Mouse (Mus musculus) ES-Bruce4 (cell line): ENCODE data around the gene Cbx8. TPM values are rescaled to one million over a fixed set of nuclear protein-coding genes. Genes with fewer than 3 reads are reported as not detected.

Experiments
- H3K27ac ChIP-seq: 2 replicates; pipeline ENCODE4 v1.5.1; 2012; ENCODE audit warnings: low read length, inconsistent platforms; ENCODE audit not compliant: insufficient read depth
- H3K27me3 ChIP-seq: 2 replicates; pipeline ENCODE4 v1.6.1; 2012; ENCODE audit warnings: mild to moderate bottlenecking, low read length, inconsistent platforms; ENCODE audit not compliant: control insufficient read depth, poor library complexity, insufficient read depth, severe bottlenecking
- H3K36me3 ChIP-seq: 2 replicates; pipeline ENCODE4 v1.6.1; 2012; ENCODE audit warnings: inconsistent platforms, mild to moderate bottlenecking, low read length, moderate library complexity; ENCODE audit not compliant: control insufficient read depth, poor library complexity, insufficient read depth, severe bottlenecking
- H3K4me1 ChIP-seq: one replicate; pipeline ENCODE4 v1.8.1; 2011; ENCODE audit warnings: low read length; ENCODE audit not compliant: control insufficient read depth, insufficient read depth
- H3K4me3 ChIP-seq: 2 replicates; pipeline ENCODE4 v1.5.1; 2011; ENCODE audit warnings: low read depth, mild to moderate bottlenecking, low read length
- H3K9ac ChIP-seq: 2 replicates; pipeline ENCODE4 v1.6.1; 2012; ENCODE audit warnings: low read depth, mild to moderate bottlenecking, inconsistent platforms; ENCODE audit not compliant: poor library complexity, severe bottlenecking
- H3K9me3 ChIP-seq: replicated peaks from 2 replicates; pipeline ENCODE4 v1.6.1; 2012; ENCODE audit warnings: mild to moderate bottlenecking, low read length, inconsistent platforms; ENCODE audit not compliant: control insufficient read depth, poor library complexity, insufficient read depth, severe bottlenecking
- CTCF ChIP-seq: IDR thresholded peaks from one replicate; pipeline ENCODE4 v1.8.1; 2011; ENCODE audit warnings: low read depth, low read length
- EP300 ChIP-seq: IDR thresholded peaks from 2 replicates; pipeline ENCODE4 v1.6.1; 2011; ENCODE audit warnings: low read depth, low read length; ENCODE audit not compliant: insufficient read depth
- POLR2A ChIP-seq: IDR thresholded peaks from one replicate; pipeline ENCODE4 v1.8.1; 2011; ENCODE audit warnings: low read length; ENCODE audit not compliant: insufficient read depth
- polyA plus RNA-seq: library from polyadenylated mRNA; stranded (reverse); fragments of >200 nt; gene quantifications from 2 replicates; pipeline ENCODE4 v1.2.4, GENCODE M21; 2011; ENCODE audit warnings: low read depth; ENCODE audit not compliant: missing spikeins, insufficient read depth, insufficient read length

The Cbx8 gene
- polyA plus RNA-seq, 1 experiment = 0.75 TPM

DNA sequence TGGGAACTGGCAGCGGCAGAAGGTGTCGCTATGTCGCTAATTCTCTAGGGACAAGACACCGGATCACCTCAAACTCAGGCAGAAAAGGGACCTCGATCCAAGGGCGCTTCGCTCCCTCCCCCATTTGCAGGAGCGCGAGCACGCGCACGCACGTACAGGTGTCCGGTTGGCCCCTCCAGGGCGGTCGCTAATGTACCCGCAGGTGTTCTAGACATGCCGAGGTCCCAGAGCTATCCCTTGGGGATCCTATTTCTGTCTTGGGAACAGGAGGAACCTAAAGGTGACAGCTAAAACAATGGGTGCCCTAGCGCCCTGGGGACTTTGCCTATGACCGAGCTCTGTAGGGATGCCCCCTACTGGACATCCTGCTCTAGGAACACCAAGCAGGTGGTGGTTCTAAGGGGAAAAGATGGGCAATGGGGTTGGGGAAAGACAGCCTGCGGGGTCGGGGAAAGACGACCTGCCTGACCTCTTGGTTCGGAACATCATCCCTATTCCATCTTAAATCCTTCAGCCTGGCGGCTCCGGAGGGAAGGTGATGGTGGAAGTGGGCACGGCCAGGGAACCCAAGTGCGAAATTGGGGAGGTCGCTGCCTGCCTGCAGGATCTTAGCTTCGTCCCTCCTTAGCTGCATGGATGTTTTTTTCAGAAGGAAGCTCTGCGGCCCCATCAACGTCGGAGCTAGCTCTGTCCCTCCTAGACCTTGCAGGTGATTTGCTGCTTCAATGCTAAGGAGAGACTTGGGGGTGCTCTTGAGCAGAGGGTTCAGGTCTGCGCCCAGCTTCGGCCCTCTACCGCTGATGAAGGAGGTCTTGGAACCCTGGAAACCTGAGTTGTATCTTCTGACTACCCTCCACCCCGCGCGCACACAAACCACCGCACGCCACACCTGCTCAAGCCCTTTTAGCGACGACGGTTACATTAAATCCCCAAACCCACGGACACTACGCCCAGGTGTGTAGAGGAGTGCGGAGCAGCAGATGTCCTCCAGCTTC is 13.9 kb upstream of the Cbx8 start:
- no peaks in the 10 kb centered on the region for H3K36me3 ChIP-seq
- H3K27me3 ChIP-seq = peaks cover 51% of the 10 kb centered on the region
- peaks cover 5% of the 10 kb centered on the region for H3K4me1 ChIP-seq
- no peaks in the 10 kb centered on the region for H3K9me3 ChIP-seq
- no peak overlapping the region for H3K9ac ChIP-seq
- peak overlapping the region; percentile 33 for H3K4me3 ChIP-seq
- no peak overlapping the region for H3K27ac ChIP-seq
- TF ChIP-seq CTCF (peak; percentile 60), POLR2A (no peak)

DNA sequence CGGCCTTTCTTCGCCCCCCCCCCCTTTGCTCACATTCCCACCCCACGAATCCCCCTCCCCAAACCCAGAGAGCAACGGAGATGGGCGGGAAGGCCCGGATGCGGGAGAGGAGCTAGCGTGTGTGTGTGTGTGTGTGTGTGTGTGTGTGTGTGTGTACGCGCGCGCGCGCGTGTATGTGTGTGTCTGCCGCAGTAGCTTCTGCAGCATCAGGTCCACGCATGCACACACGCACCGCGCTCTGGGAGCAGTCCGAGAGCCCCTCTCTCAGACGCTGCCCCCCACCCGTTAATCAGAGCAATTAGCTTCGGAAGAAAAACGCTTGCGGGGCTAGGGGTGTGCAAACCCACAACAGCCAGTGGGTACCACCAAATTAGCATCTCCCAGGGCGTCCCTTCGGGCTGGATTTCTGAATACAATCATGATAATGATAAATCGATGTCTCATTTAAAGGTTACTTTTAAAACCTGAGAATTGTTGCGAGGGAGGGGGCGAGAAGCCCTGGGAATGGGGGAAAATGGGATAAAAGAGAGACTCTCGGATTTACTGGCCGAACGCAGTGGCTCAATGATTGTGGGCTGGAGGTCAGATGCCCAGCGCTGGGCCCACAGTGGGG is 13.1 kb upstream of the Cbx8 start:
- H3K4me1 ChIP-seq = peaks cover 5% of the 10 kb centered on the region
- H3K36me3 ChIP-seq = no peaks in the 10 kb centered on the region
- H3K9ac ChIP-seq = peak overlapping the region; percentile 17; the same call in 1 of the 2 replicates
- H3K4me3 ChIP-seq = peak overlapping the region; percentile 33
- H3K9me3 ChIP-seq = no peaks in the 10 kb centered on the region
- no peak overlapping the region for H3K27ac ChIP-seq
- no peak for TF ChIP-seq POLR2A
- TF ChIP-seq CTCF = no peak
- no peak for TF ChIP-seq EP300
- H3K27me3 ChIP-seq = peaks cover 56% of the 10 kb centered on the region

DNA sequence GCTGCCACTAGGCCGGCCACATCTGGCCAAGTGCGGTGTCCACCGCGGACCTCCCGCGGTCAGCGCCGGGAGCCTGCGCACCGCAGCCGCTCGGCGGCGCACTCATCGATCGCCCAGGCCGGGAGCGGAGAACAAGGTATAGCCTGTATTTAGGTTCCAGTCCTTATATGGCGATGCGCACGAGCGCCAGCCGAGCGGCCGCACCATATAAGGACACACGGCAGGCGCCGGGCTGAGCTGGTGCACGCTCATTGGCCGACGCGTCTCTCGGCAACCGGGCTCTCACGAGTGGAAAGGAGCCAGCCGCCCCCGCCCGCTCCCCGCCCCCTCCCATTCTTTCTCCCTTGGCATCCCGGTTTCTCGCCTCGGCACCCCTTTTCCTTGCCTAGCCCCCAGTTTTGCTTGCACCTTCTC is 12.5 kb upstream of the Cbx8 start:
- Histone ChIP-seq H3K27ac (no peak overlapping the region), H3K27me3 (peaks cover 56% of the 10 kb centered on the region), H3K4me1 (peaks cover 5% of the 10 kb centered on the region)

DNA sequence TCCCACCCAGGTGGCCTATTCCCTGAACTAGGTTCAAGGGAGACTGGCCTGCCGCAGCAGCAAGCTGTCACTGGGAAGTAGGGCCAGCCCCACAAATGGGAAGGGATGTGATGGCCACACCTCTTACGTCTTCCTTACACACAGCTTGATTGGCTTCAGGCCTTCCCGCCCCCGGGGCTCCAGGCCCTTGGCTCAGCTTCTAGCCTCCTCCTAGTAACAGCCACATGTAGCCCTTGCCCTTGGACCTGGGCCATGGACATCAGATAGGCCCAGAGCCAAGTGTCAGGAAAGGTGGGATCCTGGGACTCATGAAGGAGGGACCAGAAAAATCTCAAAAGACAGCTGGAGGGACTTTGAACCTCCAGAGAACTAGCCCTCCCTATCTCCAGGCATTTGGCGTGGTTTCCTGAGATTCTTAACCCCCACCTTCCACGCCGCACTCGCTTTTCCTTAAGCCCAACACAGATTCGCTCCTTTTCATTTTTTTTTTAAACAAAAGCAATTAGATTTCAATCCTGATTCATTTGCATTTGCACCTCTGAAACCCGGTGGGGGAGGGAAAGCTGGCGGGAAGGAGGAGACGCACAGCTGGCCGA is 12.0 kb upstream of the Cbx8 start:
- no peak overlapping the region for H3K27ac ChIP-seq
- TF ChIP-seq EP300 (no peak), CTCF (no peak), POLR2A (no peak)
- H3K4me1 ChIP-seq = peaks cover 5% of the 10 kb centered on the region
- H3K4me3 ChIP-seq = peak overlapping the region; percentile 40
- no peaks in the 10 kb centered on the region for H3K36me3 ChIP-seq
- H3K9me3 ChIP-seq = no peaks in the 10 kb centered on the region
- peaks cover 52% of the 10 kb centered on the region for H3K27me3 ChIP-seq
- H3K9ac ChIP-seq = 0 out of 2 replicates have a peak overlapping the region, but pooled peaks have one; percentile 11

More for the DNA sequence above, 12.5 kb upstream of the Cbx8 start:
- Histone ChIP-seq H3K9me3 (no peaks in the 10 kb centered on the region), H3K9ac (peak overlapping the region; percentile 17; the same call in 1 of the 2 replicates), H3K36me3 (no peaks in the 10 kb centered on the region), H3K4me3 (peak overlapping the region; percentile 40)
- peak; percentile 29 for TF ChIP-seq CTCF
- no peak for TF ChIP-seq EP300

DNA sequence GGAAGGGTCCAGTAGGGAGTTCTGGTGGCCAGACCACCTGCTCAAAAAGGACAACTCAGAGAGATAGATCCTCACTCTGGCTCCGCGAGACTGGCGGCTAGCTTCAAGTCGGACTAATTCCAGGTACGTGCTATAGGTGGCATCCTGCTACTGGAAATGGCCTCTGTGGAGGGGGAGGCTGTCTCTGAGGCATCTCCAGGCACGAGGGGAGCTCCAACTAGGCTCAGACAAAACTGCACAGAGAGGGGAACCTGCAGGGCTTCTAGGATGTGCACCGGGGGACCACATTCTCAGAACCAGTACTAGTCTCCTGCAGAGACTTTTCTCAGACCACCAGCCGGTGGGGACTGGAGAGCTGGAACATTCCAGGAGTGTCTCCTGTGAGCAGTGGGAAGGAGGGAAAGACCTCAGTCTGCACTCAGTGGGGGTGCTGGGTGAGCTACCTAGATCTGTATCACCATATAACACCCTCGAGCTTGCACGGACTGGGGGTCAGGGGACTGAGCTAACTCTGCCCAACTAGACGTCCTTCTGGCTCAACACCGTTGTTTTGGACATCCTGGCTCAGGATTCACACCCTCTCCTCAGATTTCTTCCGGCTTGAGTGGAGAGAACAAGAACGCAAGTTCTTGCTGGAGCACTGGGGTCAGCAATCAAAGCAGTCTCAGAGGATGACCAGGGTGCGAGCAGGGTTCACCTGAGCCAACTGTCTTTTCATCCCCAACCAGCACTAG is 11.3 kb upstream of the Cbx8 start:
- TF ChIP-seq CTCF (peak; percentile 56), EP300 (no peak)
- no peak overlapping the region for H3K27ac ChIP-seq
- peaks cover 5% of the 10 kb centered on the region for H3K4me1 ChIP-seq
- H3K9me3 ChIP-seq = no peaks in the 10 kb centered on the region
- H3K27me3 ChIP-seq = peaks cover 48% of the 10 kb centered on the region
- no peaks in the 10 kb centered on the region for H3K36me3 ChIP-seq
- H3K4me3 ChIP-seq = no peak overlapping the region
- H3K9ac ChIP-seq = no peak overlapping the region
